Mouse (Mus musculus) brown adipose tissue, adult 24 weeks (tissue): Measurements from ENCODE around the gene Gm28372. TPM values are rescaled to one million over a fixed set of nuclear protein-coding genes. Genes with fewer than 3 reads are reported as not detected.
"Not testable (repeated sequence)": the region's sequence is repeated elsewhere in the genome, so short reads cannot be mapped to it uniquely, and the experiment has no call there.

Experiments used
- H3K27ac ChIP-seq: fragments of 200-500 bp; replicated peaks from 2 replicates; pipeline ENCODE4 v1.5.1; 2012; ENCODE audit warnings: low read depth, mild to moderate bottlenecking, low read length
- H3K4me1 ChIP-seq: fragments of 200-500 bp; 2 replicates; pipeline ENCODE4 v1.6.1; 2012; ENCODE audit warnings: low read length, mixed read lengths; ENCODE audit not compliant: control insufficient read depth, insufficient read depth, insufficient read length
- H3K4me3 ChIP-seq: fragments of 200-500 bp; 2 replicates; pipeline ENCODE4 v1.5.1; 2012; ENCODE audit warnings: low read depth, mild to moderate bottlenecking, low read length, moderate library complexity; ENCODE audit not compliant: insufficient read depth
- polyA plus RNA-seq: library from polyadenylated mRNA; stranded (reverse); fragments of >200 nt; gene quantifications from 2 replicates; pipeline ENCODE4 v1.2.4, GENCODE M21; 2012; ENCODE audit not compliant: missing spikeins, insufficient read depth, insufficient read length

Gm28372 gene
- not detected in 2 replicates for polyA plus RNA-seq

DNA sequence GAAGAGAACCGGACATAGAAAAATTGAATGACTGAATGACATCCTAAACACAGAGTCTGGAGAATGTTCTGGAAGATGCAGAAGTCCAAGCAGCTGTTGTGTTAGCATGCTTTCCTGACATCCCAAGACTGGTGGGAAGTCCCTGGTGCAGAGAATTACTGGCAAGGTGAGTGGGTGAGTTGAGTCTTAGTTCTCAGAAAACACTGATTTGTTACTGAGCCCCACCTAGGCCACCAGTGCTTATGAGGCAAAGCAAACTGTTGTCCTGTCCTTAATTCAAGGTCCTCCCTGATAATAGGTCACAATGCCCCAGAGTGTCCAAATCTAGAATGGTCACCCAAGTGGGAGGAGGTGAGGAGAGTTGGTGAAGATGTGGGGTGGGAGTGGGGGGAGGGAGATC is at the start of gene Gm28372, which contains the start of gene 1700020A23Rik:
Gene Gm28372, plus strand, starts transcription at position 301 of the 400 bp plus-strand sequence.
Gene 1700020A23Rik, plus strand, starts transcription at position 321 of the 400 bp plus-strand sequence.
- Histone ChIP-seq H3K27ac (no peak within 1 kb of the TSS), H3K4me1 (no peaks in the 10 kb centered on the region), H3K4me3 (no peak within 1 kb of the TSS)

DNA sequence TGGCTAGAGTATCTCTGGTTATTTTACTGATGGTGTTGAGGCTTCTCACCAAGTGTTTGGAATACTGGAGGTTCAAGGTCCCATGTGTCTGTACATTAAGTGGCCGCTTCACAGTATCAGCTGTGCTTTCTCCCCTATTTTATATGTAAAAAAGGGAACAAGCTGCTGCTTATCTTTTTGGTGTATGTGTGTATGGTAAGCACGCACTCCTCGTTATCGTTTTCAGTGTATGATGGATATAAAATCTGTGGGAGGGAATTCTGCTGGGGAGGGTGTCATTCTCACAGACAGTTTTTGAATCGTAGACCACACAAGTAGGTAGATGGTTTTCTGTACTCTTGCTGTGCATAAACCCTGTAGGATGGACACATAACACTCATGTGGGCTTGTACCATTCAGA is 47.5 kb upstream of the Gm28372 start:
- Histone ChIP-seq H3K27ac (no peak overlapping the region), H3K4me3 (no peak overlapping the region), H3K4me1 (no peaks in the 10 kb centered on the region)

DNA sequence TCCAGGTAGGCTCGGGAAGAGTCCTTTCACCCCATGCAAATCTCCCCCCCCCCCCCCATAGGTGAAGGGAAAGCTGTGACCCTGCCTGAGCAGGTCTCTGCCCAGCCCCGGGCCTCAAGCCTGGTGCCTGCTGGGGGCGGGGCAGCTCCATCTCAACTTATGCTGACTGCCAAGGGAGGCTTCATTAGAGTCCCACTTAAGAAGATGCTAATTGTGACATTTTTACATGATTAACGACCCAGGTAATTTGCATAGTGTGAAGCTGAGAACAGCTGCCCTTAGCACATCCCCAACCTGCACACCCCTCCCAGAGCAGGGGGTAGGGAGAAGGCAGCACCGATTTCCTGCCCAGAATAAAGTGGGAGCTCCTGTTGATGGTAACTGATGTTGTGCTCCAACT is 46.2 kb upstream of the Gm28372 start:
- H3K4me1 ChIP-seq, result no peaks in the 10 kb centered on the region
- H3K27ac ChIP-seq, result no peak overlapping the region
- H3K4me3 ChIP-seq, result no peak overlapping the region

DNA sequence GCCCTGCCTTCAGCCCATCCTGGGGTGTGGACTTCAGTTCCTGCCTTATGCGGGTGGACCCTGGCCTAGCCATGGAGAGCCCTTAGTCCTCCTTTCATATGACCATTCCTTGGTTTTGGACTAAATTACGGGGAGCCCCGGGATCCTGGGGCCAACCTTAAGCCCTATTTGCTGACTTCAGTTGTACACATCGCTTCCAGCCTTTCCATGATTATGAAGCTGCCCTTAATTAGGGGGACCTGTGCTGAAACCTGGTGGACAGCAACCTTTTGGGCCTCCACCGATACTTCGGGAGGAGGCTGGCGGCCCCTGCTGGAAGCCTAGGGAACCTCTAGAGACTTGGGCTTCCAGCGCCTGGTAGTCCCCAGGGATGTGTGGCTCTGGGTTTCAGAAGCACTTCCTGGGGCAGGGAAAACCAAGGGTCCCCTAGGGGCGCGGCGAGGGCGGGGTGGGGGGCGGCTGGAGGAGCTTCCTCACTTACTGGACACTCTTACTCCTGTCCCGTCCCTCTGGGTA is 42.5 kb upstream of the Gm28372 start:
- Histone ChIP-seq H3K27ac (no peak overlapping the region), H3K4me1 (no peaks in the 10 kb centered on the region), H3K4me3 (no peak overlapping the region)

DNA sequence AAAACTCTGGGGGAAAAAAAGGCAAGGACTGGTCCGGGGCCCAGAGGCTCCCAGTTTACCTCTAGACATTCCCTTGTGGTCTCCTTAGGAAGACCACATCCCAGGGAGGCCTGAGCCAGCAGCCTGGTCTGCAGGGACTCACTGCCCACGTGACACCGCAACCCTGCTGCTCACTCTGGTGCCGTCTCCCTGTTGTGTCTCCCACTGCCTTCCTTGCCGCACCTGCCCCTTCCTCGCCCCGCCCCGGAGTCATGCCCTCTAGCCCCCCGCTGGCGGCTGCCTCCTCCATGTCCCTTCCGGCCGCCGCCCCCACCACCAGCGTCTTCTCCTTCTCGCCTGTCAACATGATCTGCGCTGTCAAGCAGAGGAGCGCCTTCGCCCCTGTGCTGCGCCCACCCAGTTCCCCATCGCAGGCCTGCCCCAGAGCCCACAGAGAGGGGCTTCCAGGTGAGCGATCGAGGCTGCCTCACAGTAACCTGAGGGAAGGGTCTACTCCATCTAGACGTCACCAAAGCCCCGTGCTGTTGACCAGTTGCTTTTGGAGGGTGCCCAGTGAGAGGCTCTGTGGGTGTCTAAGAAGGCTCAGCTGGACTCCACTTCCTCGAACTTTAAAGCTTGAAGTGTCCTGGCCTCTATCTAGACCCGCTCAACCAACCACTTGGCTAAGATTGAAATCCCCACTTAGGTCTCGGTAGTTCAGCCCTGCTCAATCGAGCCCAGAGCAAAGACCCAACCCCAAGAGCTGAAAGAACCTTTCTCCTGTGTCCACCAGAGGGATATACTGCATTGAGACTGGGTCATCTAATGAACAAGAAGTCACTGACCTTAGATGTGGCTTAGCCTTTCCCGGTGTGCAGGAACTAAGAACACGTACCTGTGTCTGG is 39.6 kb upstream of the Gm28372 start:
- Histone ChIP-seq H3K4me1 (no peaks in the 10 kb centered on the region), H3K27ac (no peak overlapping the region), H3K4me3 (no peak overlapping the region)

DNA sequence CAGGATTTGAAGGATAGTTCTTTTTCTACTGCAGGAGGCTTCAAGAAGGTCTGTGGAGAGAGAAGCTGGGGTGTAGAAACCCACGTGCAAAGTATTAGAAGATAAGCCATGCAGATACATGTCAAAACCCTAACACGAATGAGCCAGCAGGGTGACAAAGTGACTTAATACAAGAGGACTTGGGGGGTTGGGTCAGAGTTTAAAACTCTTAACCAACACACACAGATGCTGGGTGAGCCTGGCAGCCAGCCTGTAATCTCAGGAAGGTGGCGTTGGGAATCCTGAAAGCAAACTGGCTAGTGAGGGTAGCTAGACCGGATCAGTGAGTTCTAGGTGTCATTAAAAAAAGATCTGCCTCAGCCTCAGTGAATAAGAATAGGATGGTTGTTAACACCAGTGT is 37.7 kb upstream of the Gm28372 start:
- no peaks in the 10 kb centered on the region for H3K4me1 ChIP-seq
- no peak overlapping the region for H3K27ac ChIP-seq
- no peak overlapping the region for H3K4me3 ChIP-seq

DNA sequence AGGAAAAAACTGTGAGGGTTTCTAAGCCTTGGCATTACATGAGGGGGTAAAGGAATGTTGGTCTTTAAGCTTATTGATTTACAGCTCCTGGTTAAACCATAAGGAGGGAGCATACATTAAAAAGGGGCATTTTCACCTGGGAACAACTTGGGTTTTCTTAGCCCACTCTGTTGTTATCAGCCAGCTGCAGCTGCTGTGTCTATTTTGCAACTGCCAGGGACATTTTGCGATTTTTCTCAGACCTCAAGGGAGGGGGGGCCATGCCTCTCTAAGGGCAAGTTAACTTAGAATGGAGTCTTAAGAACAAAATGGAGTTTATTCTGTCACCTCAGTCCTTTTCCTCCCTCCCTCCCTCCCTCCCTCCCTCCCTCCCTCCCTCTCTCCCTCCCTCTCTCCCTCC is 32.0 kb upstream of the Gm28372 start:
- not testable (repeated sequence) for H3K4me1 ChIP-seq, H3K27ac ChIP-seq, H3K4me3 ChIP-seq

DNA sequence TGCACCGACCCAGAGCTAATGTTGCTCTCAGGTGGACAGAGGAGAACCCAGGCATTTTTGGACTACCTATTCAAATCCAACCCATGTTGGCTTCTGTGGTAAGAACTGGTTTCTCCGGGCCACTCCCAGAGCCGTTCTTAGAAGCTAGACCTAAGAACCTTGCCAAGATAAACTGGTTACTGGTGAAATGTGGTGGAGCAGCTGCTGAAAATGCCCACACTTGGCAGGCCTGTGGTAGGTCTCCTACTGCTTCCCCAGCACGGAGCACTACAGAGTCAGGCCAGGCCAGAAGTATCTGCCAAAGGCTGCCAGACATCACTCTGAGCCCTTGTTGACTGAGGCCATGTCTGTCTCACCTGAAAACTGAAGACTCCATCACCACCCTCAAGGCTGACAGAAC is 30.1 kb upstream of the Gm28372 start:
- Histone ChIP-seq H3K27ac (no peak overlapping the region), H3K4me3 (no peak overlapping the region), H3K4me1 (no peaks in the 10 kb centered on the region)

DNA sequence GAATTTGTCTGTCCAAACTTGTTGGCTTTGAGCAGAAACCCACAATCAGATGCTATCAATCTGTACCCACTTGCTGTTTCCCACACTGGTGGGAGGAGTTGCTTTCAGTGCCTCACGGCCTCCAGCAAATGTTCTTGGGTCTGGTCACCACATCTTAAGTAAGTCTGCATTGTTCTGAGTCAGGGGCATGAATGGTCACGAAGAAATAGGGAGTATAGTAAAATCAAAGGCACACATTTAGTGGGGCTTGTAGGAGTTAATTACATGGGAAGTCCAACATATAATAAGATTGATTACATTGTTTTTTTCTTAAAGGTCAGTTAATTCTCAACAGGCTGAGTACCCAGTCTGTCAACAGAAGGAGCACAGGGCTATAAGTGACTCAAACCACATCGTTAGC is 21.8 kb upstream of the Gm28372 start:
- H3K4me3 ChIP-seq, result no peak overlapping the region
- H3K4me1 ChIP-seq, result no peaks in the 10 kb centered on the region

DNA sequence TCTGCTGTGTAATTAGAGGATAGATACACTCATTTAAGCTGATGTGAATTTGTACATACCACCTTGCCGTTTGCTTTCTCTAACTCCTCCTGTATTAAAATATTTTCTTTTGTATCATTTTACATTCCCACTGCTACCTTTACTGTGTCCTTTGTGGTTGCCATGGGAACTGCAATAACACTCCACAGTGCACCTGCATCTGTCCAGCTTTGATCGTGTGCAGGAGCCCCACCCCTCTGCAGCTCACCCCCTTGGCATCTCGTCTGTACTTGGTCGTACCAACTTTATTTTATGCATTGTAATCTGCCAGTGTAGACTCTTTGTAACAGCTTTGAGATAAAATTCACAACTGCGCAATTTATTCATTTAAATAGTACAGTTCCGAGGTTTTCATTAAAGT is 21.1 kb upstream of the Gm28372 start:
- Histone ChIP-seq H3K4me1 (no peaks in the 10 kb centered on the region), H3K27ac (no peak overlapping the region), H3K4me3 (no peak overlapping the region)

More for the DNA sequence above, 21.8 kb upstream of the Gm28372 start:
- H3K27ac ChIP-seq, result no peak overlapping the region

DNA sequence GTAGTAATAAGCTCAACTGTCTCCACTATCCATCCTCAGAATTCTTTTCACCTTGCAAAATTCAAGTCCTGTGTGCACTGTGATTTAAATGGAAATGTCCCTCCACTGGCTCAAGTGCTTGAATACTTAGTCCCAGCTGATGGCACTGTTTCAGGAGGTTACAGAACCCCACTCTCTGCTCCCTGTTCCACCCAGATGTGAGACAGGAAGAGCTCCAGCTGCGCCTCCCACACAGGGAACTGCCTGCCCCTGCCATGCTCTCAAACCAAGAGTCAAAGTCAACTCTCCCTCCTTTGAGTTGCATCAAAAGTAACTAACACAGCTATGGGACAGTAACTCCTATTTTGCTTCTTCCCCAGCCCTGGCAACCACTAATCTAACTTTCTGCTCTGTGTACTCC is 18.8 kb upstream of the Gm28372 start:
- Histone ChIP-seq H3K4me3 (no peak overlapping the region), H3K27ac (no peak overlapping the region)

DNA sequence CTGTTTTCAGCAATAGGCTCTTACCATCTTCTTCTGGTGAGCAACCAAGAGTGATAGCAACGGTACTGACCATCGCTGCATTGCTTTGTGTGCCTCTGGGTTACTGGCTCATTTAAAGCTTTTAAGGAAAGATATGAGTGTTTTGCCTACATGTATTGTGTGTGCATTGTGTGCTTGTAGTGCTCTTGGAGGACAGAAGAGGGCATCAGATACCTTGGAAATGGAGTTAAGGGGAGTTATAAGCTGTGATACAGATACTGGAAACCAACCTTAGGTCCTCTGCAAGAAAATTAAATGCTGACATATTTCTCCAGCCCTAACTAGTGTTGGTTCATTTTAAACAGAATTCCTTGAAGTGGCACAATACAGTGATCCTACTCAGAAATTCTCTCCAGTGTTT is 16.2 kb upstream of the Gm28372 start:
- Histone ChIP-seq H3K4me1 (no peaks in the 10 kb centered on the region), H3K27ac (no peak overlapping the region), H3K4me3 (no peak overlapping the region)

More for the DNA sequence above, 18.8 kb upstream of the Gm28372 start:
- no peaks in the 10 kb centered on the region for H3K4me1 ChIP-seq

DNA sequence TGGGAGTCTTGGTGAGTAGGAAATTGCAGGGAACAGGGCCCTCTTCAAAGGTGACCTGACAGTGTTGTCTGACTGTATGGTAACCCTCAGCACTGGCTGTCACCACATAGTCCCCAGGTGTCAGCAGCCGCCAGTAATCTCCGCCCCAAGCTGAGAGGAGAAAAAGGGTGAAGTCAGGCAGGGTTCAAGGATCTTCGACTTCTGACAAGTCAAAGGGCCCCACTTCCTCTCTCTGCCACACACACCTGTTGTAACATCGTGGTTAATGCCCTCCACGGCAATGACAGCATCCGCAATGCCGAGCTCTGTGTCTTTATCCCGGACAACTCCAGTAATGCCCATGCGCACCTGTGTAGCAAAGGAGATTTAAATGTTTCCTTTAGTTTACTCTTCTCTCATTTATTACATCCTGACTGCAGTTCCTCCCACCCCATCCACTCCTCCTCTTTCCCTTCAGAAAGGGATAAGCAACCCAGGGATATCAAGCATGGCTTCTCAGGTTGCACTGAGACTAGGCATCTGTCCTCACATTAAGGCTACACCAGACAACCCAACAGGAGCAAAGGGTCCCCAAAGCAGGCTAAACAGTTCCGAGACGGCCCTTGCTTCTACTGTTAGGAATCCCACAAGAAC is 13.9 kb upstream of the Gm28372 start:
- no peak overlapping the region for H3K27ac ChIP-seq
- H3K4me3 ChIP-seq, result no peak overlapping the region
- H3K4me1 ChIP-seq, result no peaks in the 10 kb centered on the region

DNA sequence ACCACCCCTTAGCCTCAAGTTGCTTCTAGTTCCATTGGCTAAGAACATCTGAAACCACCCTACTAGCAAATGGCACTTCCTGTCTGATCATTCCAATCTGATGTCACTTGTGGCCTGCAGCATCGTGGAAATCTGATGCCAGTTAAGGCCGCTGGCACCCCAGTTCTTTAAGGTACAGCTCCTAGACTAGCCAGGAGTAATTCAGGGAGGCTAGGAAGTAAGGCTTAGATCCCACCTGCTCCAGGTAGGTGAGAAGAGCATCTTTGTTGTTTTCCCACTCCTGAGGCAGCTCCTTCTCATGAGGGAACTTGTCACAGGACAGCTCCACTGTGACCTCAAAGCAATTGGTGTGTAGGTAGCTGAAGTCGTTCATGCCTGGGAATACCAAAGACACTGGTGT is 12.2 kb upstream of the Gm28372 start:
- no peak overlapping the region for H3K27ac ChIP-seq
- H3K4me1 ChIP-seq, result no peaks in the 10 kb centered on the region
- no peak overlapping the region for H3K4me3 ChIP-seq

DNA sequence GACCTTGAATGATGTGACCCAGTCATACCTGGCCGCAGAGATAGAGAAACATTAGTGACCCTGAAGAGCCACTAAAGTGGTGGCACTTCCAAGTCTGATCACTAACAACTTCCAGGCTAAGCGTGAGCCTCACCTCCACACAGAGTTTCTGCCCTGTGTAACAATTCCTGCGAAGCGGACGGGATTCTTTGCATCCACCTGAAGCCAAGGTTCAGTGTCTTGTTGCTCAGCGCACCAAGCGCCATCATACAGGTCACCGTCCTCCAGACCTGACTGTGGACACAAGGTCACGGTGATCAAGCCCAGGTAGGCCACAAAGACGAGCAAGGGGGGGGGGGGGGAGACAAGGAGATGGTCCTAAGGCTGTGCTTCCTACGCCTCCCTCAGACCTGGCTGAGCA is 9.3 kb upstream of the Gm28372 start:
- H3K4me3 ChIP-seq, result no peak overlapping the region
- no peak overlapping the region for H3K27ac ChIP-seq

More for the DNA sequence above, 9.3 kb upstream of the Gm28372 start:
- H3K4me1 ChIP-seq, result no peaks in the 10 kb centered on the region
